Mouse (Mus musculus): ENCODE results near the gene Tesk2. TPM values are rescaled to one million over a fixed set of nuclear protein-coding genes. Genes with fewer than 3 reads are reported as not detected.

Gene Tesk2
- total RNA-seq, 2 experiments from 2014 or later = 5.2 to 5.4 TPM

DNA sequence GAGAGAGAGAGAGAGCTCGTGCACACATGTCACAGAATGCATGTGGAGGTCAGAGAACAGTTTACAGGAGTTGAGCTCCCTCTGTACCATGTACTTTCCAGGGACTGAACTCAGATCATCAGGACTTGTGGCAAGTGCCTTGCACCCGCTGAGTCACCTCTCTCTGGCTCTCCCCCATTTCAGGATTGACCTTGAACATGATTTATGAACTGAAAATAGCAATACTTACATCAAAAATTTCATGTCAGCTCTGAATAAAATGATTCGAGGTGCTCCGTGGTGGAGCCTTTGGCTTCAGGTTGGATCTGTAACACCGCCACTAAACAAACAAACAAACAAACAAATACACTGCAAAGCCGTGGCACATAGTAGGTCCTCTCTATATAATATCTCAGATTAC, 120.1 kb downstream of the Tesk2 start:
- DNase-seq (ENCODE audit: low spot score in 2 of 2) = no peak

- no peak for DNase-seq (ENCODE audit: low spot score in 2 of 2)
Observed at GRCm38 (mm10) chr4:116844324-116844723, 123.6 kb downstream of the Tesk2 start.

DNA sequence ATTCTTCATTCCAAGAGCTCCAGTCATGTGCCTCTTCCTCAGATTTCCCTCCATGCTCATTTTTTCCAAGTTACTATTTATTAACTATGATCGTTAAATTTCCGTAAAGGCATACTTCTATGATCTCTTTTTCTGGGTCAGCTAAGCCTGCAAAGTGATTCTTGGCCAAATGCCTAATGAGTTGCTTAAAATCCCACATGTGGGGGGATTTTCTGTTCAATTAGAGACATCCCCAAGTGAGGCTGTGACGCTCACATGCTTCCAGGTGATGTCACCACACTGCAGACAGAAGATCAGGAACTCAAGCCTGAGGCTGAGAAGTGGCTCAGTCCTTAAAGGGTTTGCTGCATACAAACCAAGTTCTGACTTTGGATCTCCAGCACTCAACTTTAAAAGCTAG, 129.2 kb downstream of the Tesk2 start:
- DNase-seq (ENCODE audit: low spot score in 2 of 2) = no peak

DNA sequence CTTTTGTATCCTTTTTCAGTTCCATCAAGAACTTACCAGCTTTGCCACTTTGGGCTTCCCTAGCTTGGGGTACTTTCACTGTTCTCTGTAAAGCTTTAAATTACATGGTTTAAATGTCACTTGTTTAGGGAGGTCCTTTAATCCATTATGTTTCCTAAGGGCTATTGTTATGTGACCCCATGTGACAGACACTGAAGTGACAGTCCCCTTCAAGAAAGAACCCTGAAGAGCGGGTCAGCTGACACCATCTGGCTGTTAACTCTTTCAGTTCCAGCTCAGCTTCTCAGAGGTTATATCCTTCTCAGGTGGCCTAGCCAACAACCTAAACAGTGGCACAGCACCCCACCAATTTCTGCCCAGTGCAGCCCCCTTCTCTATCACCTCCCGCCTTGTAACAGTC, 133.5 kb downstream of the Tesk2 start:
- no peak for DNase-seq (ENCODE audit: low spot score in 2 of 2)

Other genes with a start within 250 kb of the Tesk2 start
- 10 to 100 TPM; 20.1 to 20.7 TPM for gene Ipp, start 213.4 kb upstream of the Tesk2 start, total RNA-seq (2021)
- 10 to 100 TPM; 10.3 to 11.1 TPM for gene Tmem69, start 165.0 kb upstream of the Tesk2 start, total RNA-seq (2021)
- gene Gpbp1l1, start 163.3 kb upstream of the Tesk2 start, total RNA-seq (2021) = 10 to 100 TPM; 28.4 to 35.5 TPM
- 1 to 10 TPM; 3.4 to 5.7 TPM for gene Ccdc17, start 124.3 kb upstream of the Tesk2 start, total RNA-seq (2021)
- 10 to 100 TPM; 44.4 to 50.5 TPM for gene Nasp, start 93.0 kb upstream of the Tesk2 start, total RNA-seq (2021)
- gene Akr1a1, start 69.3 kb upstream of the Tesk2 start, total RNA-seq (2021) = 100 to 1,000 TPM; 474 to 484 TPM
- 100 to 1,000 TPM; 185 to 195 TPM for gene Prdx1, start 35.4 kb upstream of the Tesk2 start, total RNA-seq (2021)
- gene Mmachc, start 12.5 kb upstream of the Tesk2 start, total RNA-seq (2021) = 10 to 100 TPM; 16.0 to 19.0 TPM
- gene Ccdc163, start 12.4 kb upstream of the Tesk2 start, total RNA-seq (2021) = 1 to 10 TPM; 2.9 to 4.5 TPM
- gene Toe1, start 86.7 kb downstream of the Tesk2 start, total RNA-seq (2021) = 10 to 100 TPM; 12.2 to 13.8 TPM
- gene Mutyh, start 86.8 kb downstream of the Tesk2 start, total RNA-seq (2021) = 1 to 10 TPM; 2.6 to 3.4 TPM
- 1 to 10 TPM; 3.3 to 3.7 TPM for gene Hpdl, start 100.8 kb downstream of the Tesk2 start, total RNA-seq (2021)
- 10 to 100 TPM; 12.2 to 15.8 TPM for gene Zswim5, start 156.4 kb downstream of the Tesk2 start, total RNA-seq (2021)